ENCODE assay signal across 15 mouse cellular contexts in the genomic region with DNA sequence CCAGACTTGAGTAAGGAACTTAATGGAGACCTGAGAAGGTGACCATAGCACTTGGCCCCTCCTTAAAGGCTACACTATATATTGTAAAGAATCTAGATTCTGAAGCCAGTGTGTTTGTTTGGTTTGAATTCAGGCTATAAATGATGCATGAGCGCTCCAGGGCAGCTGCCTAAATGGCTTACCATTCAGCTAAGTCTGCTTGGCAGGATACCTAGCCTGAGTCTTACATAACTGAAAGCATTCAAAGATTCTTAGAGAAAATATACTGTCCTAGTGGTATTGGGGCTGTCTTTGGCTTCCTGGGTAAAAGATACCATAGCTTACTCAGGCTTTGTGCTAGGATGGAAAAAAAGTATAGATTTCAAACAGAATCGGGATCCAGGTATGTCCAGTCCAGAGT.
"Had no signal": no experiment of that assay in that cellular context is flagged by ENCODE, and none has a peak within 500 bp of the region (broad histone marks: within the 10 kb centered on the region; RNA-seq: fewer than 3 reads in every experiment).

No protein-coding gene starts in this region.

- H3K27me3 ChIP-seq: intestine, embryonic 15.5 days; limb, embryonic 15.5 days; liver, embryonic 12.5 days; neural tube, embryonic 13.5 days had no signal

- DNase-seq: left cerebral cortex, postnatal 4 days; lung, embryonic 14.5 days; lung, postnatal 10 days; lung, postnatal 4 days; midbrain, embryonic 14.5 days; retina, postnatal 1 day; right cerebral cortex, postnatal 4 days; spleen, adult 18-20 months; thymus, adult 18-20 months; thymus, postnatal 14 days had no signal

- H3K4me3 ChIP-seq: intestine, embryonic 15.5 days; limb, embryonic 15.5 days; liver, embryonic 12.5 days; midbrain, embryonic 10.5 days; neural tube, embryonic 13.5 days had no signal

- H3K4me2 ChIP-seq: intestine, embryonic 15.5 days; limb, embryonic 15.5 days; liver, embryonic 12.5 days; lung, embryonic 14.5 days; neural tube, embryonic 13.5 days had no signal

- ATAC-seq: intestine, embryonic 15.5 days; liver, embryonic 12.5 days had no signal

- H3K4me1 ChIP-seq: intestine, embryonic 15.5 days; liver, embryonic 12.5 days; midbrain, embryonic 10.5 days; neural tube, embryonic 13.5 days had no signal

- H3K27ac ChIP-seq: intestine, embryonic 15.5 days; limb, embryonic 15.5 days; liver, embryonic 12.5 days; midbrain, embryonic 10.5 days; neural tube, embryonic 13.5 days had no signal

- H3K9me3 ChIP-seq: intestine, embryonic 15.5 days; limb, embryonic 15.5 days; liver, embryonic 12.5 days; midbrain, embryonic 10.5 days; neural tube, embryonic 13.5 days had no signal

- H3K36me3 ChIP-seq: intestine, embryonic 15.5 days; limb, embryonic 15.5 days; liver, embryonic 12.5 days; midbrain, embryonic 10.5 days; neural tube, embryonic 13.5 days had no signal

- H3K9ac ChIP-seq: intestine, embryonic 15.5 days; limb, embryonic 15.5 days; liver, embryonic 12.5 days; lung, embryonic 14.5 days; neural tube, embryonic 13.5 days had no signal
